Mouse (Mus musculus) frontal cortex, adult 2 months (tissue): ENCODE measurements around the gene Zfp598. TPM values are rescaled to one million over a fixed set of nuclear protein-coding genes. Genes with fewer than 3 reads are reported as not detected.
"Not testable (repeated sequence)": the region's sequence is repeated elsewhere in the genome, so short reads cannot be mapped to it uniquely, and the experiment has no call there.

Experiments
- DNase-seq, 2 experiments: peaks; one replicate each; pipeline ENCODE4 v3.0.0; 2022; ENCODE audit warnings: low spot score in 1 of 2; ENCODE audit errors: extremely low spot score in 1 of 2
- polyA plus RNA-seq: library from polyadenylated mRNA; depleted of rRNA; stranded (reverse); fragments of >200 nt; gene quantifications from 2 replicates; pipeline ENCODE4 v1.2.3, GENCODE M21; 2012

The Zfp598 gene
- polyA plus RNA-seq, 1 experiment, result 59.4 TPM

DNA sequence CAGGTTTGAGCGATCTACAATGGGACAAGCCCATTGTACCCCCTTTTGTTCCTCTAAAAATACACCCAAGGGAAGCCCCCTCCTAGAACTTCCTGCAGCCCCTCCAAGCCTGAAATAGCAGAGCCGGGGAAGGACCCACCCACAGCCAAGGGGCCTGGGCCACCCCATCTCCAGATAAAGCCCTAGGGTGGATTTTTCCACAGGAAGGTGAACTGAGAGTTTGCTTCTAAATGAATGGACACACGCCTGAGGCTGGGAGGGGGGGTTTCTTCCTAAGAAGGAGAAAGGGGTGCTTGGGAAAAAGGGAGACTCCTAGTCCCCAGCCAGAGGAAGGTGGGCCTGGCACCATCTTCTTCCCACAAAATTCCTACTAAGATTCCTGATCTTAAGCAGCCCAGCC is 23.6 kb upstream of the Zfp598 start:
- DNase-seq, result no peak

DNA sequence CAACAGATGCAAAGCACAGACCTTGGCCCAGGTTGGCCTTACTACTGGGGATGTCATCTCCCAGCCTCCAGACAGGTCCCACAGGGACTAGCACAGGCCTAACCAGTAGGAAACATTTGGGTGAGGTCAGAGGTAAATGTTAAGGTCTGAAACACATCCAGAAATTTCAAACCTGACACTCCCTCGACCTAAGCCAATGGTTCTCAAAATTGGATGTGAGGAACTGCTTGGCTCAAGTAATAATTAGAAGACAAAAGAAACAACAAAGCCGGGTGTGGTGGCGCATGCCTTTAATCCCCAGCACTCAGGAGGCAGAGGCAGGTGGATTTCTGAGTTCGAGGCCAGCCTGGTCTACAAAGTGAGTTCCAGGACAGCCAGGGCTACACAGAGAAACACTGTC is 23.1 kb upstream of the Zfp598 start:
- DNase-seq, result no peak

DNA sequence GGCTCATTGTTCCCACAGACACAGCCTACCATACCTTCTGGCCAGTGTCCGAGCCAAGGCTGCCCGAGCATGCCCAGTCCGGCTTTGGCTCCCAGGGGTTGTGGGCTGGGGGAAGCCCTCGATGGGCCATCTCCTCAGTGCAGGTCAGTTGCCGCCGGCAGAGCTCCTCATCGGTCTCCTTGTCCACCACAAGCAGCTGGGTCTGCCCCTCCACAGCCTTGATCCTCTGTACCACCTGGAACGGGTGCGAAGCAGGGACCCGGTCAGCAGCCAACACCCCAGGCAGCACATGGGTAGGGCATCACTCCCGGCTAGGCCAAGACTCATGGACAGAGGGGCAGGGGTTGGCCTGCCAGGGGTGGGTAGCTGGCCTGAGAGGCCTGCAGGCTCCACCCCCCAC is 22.0 kb upstream of the Zfp598 start:
- no peak for DNase-seq

DNA sequence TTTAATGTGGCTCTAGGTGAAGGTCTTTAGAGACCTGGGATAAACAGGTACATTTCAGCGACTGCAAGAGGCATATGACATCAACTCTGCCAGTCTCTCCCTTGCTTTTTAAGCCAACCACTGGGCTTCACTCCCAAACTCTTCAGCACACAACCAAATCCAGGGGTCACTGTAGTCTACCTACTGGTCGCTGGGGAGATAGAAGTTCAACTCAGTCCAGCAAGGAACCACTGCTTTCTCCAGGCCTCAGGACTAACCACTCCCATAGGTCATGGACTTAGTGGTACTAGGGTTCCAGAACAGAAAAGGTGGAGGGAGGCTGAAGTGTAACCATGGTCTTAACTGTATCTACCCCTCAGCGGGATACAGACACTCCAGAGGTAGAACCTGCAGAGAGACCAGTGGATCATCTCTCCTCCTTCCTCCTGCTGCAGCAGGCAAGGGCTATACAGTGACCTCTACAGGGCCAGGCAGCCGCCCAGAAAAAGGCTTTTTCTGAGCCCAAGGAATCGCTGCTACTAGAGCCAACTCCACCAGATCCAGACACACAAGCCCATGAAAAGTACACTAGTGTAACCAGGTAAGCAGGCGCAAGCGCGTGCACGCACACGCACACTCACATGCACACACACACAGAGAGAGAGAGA is 20.6 kb upstream of the Zfp598 start:
- DNase-seq, result no peak

GRCm38 (mm10) chr17:24649581-24650069 is 19.9 kb upstream of the Zfp598 start:
- DNase-seq, result no peak

DNA sequence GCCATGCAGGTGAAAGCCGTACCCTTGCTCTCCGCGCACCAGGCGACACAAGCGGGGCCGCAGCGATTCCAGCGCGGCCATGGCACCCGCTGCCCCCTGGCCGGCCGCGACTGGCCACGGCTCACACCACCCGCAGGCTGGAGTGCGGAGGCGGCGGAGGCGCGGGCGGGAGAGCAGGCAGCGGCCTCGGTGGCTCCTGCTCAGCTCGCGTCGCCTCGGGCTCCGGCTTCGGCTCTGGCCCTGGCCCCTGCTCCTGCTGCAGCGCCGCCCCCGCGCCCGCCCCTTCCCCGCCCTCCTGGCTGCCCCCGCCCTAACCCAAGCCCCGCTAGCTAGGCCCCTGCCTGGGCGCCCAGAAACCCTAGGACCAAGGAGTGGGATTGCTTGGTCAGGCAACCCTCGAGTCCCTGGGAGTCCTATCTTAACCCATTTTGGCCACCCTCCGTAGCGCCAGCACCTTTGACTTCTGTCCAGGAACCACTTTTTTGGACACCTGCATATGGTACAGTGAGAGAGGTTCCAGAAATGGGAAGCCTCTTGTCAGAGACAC is 19.3 kb upstream of the Zfp598 start, which contains the start of gene Slc9a3r2:
TSS of gene Slc9a3r2 (minus strand) at position 258 of the 547 bp plus-strand sequence.
- no peak for DNase-seq

GRCm38 (mm10) chr17:24650766-24651165 is 18.7 kb upstream of the Zfp598 start:
- no peak for DNase-seq

DNA sequence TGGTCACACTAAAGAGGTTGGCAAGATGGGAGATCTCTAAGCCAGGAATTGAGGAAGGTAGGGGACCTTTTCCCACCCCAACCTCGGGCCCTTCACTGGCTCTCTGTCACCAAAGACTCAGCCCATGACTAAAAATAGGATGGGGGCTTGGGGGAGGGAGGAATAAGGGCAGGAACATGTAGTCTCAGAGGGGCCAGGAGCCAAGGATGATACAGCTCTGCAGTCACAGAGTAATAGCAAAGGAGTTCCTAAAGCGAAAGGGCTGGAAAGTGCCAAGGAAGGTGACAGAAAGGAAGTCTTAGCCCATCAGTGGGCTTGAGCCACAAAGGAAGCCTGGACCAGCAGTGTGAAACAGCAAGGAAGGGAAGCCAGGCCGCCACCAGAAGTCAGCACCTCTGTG is 17.7 kb upstream of the Zfp598 start:
- no peak for DNase-seq

DNA sequence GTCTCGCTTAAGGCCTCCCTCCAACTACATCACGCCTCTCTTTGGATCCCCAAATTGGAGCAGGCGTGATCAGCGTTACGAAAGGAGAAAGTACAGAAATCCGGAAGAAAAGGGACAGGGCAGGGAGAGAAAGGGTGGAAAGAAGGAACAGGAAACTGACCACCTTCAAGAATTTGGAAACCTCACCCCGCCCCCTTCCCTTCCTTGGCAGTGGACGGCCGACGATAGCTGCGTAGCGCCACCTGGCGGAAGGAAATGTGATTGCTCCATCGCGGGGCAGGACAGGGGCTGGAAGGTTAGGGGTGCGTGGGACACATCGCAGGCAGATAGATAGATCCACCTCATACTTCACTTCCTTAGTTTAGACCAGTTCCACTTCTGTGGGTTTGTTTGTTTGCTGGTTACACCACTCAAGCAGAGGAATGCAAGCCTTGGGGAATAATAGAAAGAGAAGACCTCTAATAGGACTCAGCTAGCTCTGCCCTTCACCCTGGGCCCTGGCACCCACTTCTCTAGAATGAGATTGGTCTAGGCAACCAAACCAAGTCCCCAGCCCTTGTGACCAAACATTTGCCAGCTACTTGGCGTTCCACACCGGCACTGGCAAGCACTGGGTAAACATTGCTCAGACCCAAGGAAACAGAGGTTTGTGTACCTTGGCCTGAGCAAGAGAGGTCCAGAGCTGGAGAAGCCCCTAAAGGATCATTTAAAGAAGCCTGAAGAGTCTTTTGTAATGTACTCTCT is 15.3 kb upstream of the Zfp598 start:
- DNase-seq, result peak in 1 of 2 experiments; percentile 76

DNA sequence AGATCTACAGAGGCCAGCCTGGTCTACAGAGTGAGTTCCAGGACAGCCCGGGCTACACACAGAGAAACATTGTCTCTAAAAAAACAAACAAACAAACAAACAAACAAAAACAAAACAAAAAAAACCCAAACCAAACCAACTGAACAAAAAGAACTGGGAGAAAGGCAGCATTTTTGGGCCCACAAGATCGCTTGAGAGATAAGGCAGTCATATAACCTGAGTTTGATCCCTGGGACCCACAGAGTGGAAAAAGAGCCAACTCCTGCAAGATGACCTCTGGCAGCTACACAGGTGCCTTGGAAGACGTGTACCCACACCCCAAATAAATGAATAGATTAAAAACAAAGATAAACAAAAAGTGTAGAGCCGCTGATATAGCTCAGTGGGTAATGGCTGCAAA is 14.5 kb upstream of the Zfp598 start:
- DNase-seq, result no peak

DNA sequence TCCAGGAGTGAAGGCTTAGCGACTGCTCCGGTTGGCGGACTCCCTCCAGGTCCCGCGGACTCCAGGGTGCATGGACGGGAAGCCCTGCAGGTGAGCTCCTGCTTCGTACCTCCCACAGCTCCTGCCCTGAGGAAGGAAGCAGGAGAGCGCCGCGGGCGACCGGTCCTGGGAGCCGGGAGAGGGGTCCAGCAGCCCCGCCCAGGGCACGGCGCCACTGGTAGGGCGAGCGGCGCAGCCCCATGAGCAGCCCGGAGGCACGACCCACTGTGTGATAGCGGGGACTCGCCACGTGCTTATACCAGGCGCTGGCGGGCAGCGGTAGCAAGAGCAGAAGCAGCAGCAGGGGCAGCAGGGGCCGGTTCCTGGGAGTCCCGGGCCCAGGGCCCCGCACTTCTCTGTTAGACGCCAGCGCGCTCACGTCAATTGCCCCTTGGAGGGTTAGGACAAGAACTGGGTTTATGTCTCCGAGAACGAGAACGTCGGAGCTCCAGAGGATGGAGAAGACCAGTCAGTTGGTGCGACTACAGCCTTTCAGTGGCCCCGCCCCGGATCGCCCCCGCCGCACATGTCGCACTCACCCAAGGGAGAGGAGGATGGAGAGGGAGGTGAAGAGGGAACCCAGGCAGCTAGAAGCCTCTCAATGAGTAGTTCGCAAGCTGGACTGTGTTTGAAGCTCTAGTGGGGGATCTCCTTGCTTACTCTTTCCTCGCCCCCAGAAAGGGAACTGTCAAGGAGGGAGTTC is 11.3 kb upstream of the Zfp598 start, which contains the start of gene Npw:
TSS of gene Npw (minus strand) at position 441 of the 742 bp plus-strand sequence.
- no peak for DNase-seq

DNA sequence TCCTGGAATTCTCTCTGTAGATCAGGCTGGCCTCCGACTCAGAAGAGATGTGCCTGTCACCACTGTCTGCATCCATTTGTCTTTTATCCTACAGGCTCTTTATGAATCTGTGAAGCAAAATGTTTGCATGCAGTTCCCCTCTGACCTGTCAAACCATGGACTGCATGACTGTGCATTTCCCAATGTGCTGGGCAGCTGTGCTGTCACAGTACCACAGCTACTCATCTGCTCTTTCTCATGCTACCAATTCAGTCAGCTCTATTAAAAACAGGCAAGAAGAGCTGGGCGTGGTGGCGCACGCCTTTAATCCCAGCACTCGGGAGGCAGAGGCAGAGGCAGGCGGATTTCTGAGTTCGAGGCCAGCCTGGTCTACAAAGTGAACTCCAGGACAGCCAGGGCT is 2.5 kb upstream of the Zfp598 start:
- DNase-seq, result not testable (repeated sequence)

GRCm38 (mm10) chr17:24667416-24667815 is 2.1 kb upstream of the Zfp598 start:
- peak in 1 of 2 experiments; percentile 70 for DNase-seq

DNA sequence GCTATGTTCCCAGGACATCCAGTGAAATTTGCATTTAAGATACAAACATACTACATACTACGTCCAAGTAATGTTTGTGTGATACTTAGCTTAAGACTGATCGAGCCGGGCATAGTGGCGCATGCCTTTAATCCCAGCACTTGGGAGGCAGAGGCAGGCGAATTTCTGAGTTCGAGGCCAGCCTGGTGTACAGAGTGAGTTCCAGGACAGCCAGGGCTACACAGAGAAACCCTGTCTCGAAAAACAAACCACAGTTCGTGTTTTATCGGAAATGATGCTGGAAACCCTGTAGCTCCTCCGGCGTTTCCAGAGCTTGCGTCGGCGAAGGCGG is 308 bp upstream of the Zfp598 start:
- DNase-seq, result not testable (repeated sequence)

DNA sequence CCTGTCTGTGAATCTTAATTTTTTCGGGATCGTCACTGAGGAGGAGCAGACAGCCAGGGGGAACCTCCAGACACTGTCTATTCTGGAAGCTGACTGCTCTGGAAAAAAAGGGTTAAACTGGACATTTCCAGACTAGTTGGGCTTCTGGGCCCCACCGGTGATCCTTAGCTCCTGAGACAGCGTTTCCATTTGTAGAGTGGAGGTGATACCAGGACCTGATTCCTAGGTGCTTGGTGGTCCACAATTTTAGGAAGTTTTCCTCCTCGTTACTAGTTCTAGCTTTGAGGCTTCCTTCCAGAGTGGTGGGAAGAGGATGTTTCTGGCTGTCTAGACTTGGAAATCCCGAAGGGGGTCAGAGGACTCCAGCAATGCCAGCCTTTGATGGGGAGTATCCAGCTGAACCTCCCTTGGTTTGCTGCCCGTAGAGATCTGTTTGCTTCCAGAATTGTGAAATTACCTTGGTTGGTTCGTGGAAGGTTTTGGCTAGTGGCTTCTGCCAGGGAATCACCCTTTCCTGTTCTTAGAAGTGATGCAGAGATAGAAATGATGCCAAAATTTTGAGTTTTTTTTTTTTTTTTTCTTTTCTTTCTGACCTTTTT is 858 bp downstream of the Zfp598 start:
- no peak for DNase-seq

GRCm38 (mm10) chr17:24671346-24671745 is 1.9 kb downstream of the Zfp598 start:
- no peak for DNase-seq

GRCm38 (mm10) chr17:24672141-24672540 is 2.7 kb downstream of the Zfp598 start:
- DNase-seq, result no peak

DNA sequence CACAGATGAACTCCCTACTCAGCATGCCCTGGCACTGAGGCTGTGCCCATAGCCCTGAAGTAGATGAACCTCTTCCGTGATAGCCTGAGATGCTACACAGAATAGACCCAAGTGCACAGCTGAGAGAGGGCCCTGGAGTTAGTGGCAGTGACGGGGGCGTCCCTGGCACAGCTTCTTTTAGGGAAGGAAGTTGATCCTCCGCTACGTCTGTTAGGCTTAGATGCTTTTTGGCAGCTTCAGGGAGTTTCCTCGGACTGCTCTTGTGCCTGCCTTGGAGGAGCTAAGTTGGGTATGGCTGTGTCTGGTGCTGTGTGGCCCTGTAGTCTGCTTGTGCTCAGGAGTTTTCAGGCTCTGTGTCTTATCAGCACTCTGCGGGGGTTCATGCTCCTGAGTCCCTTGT is 4.8 kb downstream of the Zfp598 start:
- peak in 1 of 2 experiments; percentile 80 for DNase-seq

DNA sequence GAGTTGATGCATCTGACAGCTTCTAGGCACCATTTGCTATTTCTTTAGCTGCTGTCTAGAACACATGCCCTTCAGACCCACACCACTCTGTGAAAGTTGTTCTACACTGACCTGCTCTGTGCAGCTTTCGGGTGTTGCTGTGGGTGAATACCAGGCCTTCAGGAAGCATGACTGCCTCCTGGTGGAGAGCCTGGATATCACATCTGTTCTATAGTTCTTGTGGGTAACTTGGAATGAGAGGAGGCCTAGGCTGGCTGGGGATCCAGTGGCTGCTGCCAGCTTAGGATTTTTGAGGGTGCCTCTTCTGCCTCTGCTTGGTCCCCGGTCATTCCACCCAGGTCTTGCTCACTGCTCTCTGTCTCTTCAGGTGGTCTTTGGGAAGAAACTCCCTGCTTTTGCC is 6.7 kb downstream of the Zfp598 start:
- peak in 1 of 2 experiments; percentile 79 for DNase-seq

DNA sequence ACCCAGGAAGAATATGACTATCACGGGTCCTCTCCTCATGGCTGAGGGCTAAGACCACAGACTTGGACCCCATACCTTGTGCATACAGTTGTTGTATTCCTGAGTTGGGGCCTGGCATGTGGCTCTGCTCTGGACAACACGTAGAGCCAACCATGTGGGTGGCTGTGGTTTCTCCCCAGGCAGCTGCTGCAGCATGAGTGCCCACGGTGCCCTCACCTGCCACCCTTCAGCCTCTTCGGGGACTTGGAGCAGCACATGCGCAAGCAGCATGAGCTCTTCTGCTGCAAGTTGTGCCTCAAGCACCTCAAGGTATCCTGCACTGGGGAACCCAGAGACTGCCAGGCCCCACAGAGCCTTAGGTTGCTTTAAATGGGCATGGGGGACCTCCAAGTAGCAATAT is 7.4 kb downstream of the Zfp598 start:
- no peak for DNase-seq
